Mouse (Mus musculus) spleen, postnatal 0 days (tissue): Measurements from ENCODE around the gene Vamp2. TPM values are rescaled to one million over a fixed set of nuclear protein-coding genes. Genes with fewer than 3 reads are reported as not detected.

Experiments
- polyA plus RNA-seq: library from polyadenylated mRNA; unstranded; fragments of >200 nt; fragmentation: Nextera tagmentation; extraction: Ambion mirVana; gene quantifications from 2 replicates; pipeline ENCODE4 v1.2.1, GENCODE M21; 2015

The Vamp2 gene
- polyA plus RNA-seq, result 29.9 and 31.7 TPM in 2 replicates

GRCm38 (mm10) chr11:69088103-69088855 lies at the start of gene Vamp2:
Gene Vamp2, plus strand, starts transcription at chr11:69088490.

GRCm38 (mm10) chr11:69045531-69046394 lies 42.5 kb upstream of the Vamp2 start, which contains the start of gene Aurkb:
Gene Aurkb, plus strand, starts transcription at chr11:69045647.

GRCm38 (mm10) chr11:69059357-69059974 lies 28.8 kb upstream of the Vamp2 start, which contains the start of gene Borcs6:
Gene Borcs6, plus strand, starts transcription at chr11:69059717.

GRCm38 (mm10) chr11:69070590-69071222 lies 17.6 kb upstream of the Vamp2 start, which contains the start of gene Tmem107:
Gene Tmem107, plus strand, starts transcription at chr11:69070806.

GRCm38 (mm10) chr11:69094697-69095429 lies 6.6 kb downstream of the Vamp2 start, which contains the start of gene Per1:
Gene Per1, plus strand, starts transcription at chr11:69095217.

GRCm38 (mm10) chr11:69120221-69121000 lies 32.1 kb downstream of the Vamp2 start, which contains the start of gene Hes7:
Gene Hes7, plus strand, starts transcription at chr11:69120404.

GRCm38 (mm10) chr11:69122336-69122951 lies 34.2 kb downstream of the Vamp2 start, which contains the start of gene 9130213A22Rik:
Gene 9130213A22Rik, minus strand, starts transcription at chr11:69122589.

GRCm38 (mm10) chr11:69125852-69125918 lies 37.4 kb downstream of the Vamp2 start, which contains the start of gene Aloxe3:
Gene Aloxe3, plus strand, starts transcription at chr11:69125896.

Other genes starting within 250 kb of the Vamp2 start
- gene Ndel1, start 216.6 kb upstream of the Vamp2 start, polyA plus RNA-seq, result 42.3 and 50.9 TPM in 2 replicates
- gene Rnf222, start 199.9 kb upstream of the Vamp2 start, polyA plus RNA-seq, result 0.06 and 0.11 TPM in 2 replicates
- 915 and 947 TPM in 2 replicates for gene Rpl26, start 186.9 kb upstream of the Vamp2 start, polyA plus RNA-seq
- gene Odf4, start 161.4 kb upstream of the Vamp2 start, polyA plus RNA-seq, result not detected in 2 replicates
- 3.7 and 4.0 TPM in 2 replicates for gene Arhgef15, start 131.0 kb upstream of the Vamp2 start, polyA plus RNA-seq
- 0.77 and 1.0 TPM in 2 replicates for gene Slc25a35, start 120.4 kb upstream of the Vamp2 start, polyA plus RNA-seq
- 45.0 and 45.7 TPM in 2 replicates for gene Rangrf, start 113.3 kb upstream of the Vamp2 start, polyA plus RNA-seq
- 36.9 and 37.1 TPM in 2 replicates for gene Pfas, start 80.0 kb upstream of the Vamp2 start, polyA plus RNA-seq
- 20.3 and 21.5 TPM in 2 replicates for gene Ctc1, start 72.6 kb upstream of the Vamp2 start, polyA plus RNA-seq
- 120 and 126 TPM in 2 replicates for gene Aurkb, start 42.8 kb upstream of the Vamp2 start, polyA plus RNA-seq
- 8.3 and 9.8 TPM in 2 replicates for gene Borcs6, start 28.8 kb upstream of the Vamp2 start, polyA plus RNA-seq
- 39.0 and 47.7 TPM in 2 replicates for gene Tmem107, start 17.7 kb upstream of the Vamp2 start, polyA plus RNA-seq
- 4.2 and 7.6 TPM in 2 replicates for gene Per1, start 6.7 kb downstream of the Vamp2 start, polyA plus RNA-seq
- gene Hes7, start 31.9 kb downstream of the Vamp2 start, polyA plus RNA-seq, result 0.22 and 0.32 TPM in 2 replicates
- 0.07 and 0.32 TPM in 2 replicates for gene 9130213A22Rik, start 34.1 kb downstream of the Vamp2 start, polyA plus RNA-seq
- gene Aloxe3, start 37.4 kb downstream of the Vamp2 start, polyA plus RNA-seq, result 0.25 and 0.79 TPM in 2 replicates
- gene Alox12b, start 68.5 kb downstream of the Vamp2 start, polyA plus RNA-seq, result not detected in 2 replicates
- gene Alox8, start 109.4 kb downstream of the Vamp2 start, polyA plus RNA-seq, result 0.12 and 0.61 TPM in 2 replicates
- 0.01 and 0.07 TPM in 2 replicates for gene Gucy2e, start 148.5 kb downstream of the Vamp2 start, polyA plus RNA-seq
- 10.3 and 12.8 TPM in 2 replicates for gene Cntrob, start 235.3 kb downstream of the Vamp2 start, polyA plus RNA-seq
- 94.9 and 97.1 TPM in 2 replicates for gene Trappc1, start 235.5 kb downstream of the Vamp2 start, polyA plus RNA-seq
- gene Kcnab3, start 237.8 kb downstream of the Vamp2 start, polyA plus RNA-seq, result 0.30 and 0.55 TPM in 2 replicates